Mouse (Mus musculus) E14TG2a.4 (cell line): ENCODE measurements around the gene Cryl1.

Experiments used
- CTCF ChIP-seq: conservative IDR thresholded peaks from 2 replicates; pipeline ENCODE4 v1.5.1; 2014; ENCODE audit warnings: low read length
- NANOG ChIP-seq: IDR thresholded peaks from 2 replicates; pipeline ENCODE4 v1.6.1; 2014; ENCODE audit warnings: borderline replicate concordance, low read length, mixed read lengths
- POU5F1 ChIP-seq: IDR thresholded peaks from 2 replicates; pipeline ENCODE4 v1.6.1; 2014; ENCODE audit warnings: low read length, borderline replicate concordance

DNA sequence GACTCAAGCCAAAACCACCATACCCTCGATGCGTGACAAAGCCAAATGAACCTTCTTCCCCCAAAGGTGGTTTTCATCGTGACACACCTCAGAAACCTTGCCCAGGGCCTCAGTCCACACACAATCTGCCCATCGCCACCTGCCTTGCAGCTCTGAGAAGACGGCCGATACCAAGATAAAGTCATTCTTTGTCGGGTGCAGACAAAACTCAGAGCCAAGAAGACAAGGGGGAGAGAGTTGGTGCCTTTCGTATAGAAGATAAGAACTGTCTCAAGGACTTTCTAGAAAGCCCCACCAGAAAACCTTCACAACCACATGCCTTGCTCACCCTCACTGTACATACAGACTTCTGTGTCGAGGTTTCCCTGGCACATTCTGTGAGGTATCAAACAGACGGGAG, 48.4 kb downstream of the Cryl1 start:
- TF ChIP-seq CTCF (no peak), NANOG (no peak), POU5F1 (no peak)
